ENCODE assay signal across 10 mouse cellular contexts in the genomic region with DNA sequence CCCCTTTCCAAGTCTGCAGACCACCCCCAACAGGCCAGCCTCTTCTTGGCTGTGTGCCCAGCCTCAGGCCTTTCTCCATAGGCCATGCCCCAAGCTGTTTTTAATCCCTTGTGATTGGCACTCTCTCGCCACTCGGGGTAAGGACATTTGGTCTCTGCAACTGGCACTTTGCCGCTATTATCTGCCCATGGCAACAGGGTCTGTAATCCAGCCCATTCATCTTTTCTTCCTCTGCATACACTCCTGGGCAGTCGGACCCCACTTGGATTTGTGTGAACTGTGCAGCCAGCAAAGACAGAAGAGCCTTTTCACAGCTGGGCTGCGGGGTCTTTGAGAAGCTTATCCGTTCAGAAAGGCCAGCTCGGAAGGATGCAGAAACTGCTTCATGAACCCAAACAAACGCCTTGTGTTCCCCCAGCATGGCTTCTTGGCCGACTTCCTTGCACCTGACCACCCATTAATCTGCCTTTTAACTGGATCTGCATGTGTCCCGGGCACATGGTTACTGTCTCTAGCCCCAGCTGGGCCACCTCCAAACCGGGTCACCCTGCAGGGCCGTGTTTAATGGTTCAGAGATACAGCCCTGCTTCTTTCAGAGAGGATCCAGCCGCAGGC.
DNase-seq lines count a peak whose midpoint lies in the region; ATAC-seq and TF ChIP-seq lines count a peak whose summit lies in the region.
"Had no signal": no experiment of that assay in that cellular context is flagged by ENCODE, and none has a peak within 500 bp of the region (broad histone marks: within the 10 kb centered on the region; RNA-seq: fewer than 3 reads in every experiment).

No protein-coding gene starts in this region.

- peak; percentile 32 for DNase-seq in kidney, postnatal 14 days
- DNase-seq in kidney, adult 18-20 months, result no peak
- DNase-seq in cerebellum, postnatal 10 days, result peak; percentile 86 to 93
- peak; percentile 25 for DNase-seq in gastrocnemius, postnatal 10 days
- DNase-seq in left cerebral cortex, postnatal 25 days (ENCODE audit: low spot score in 2 of 2), result peak; percentile 27 to 50
- peak; percentile 28 for DNase-seq in right cerebral cortex, postnatal 25 days
- DNase-seq in heart, adult 2 months, result no peak
- DNase-seq: liver, embryonic 13.5 days had no signal

- TF ChIP-seq POLR2A in heart, adult 2 months (IDR thresholded peaks at IDR 0.05; ENCODE audit: insufficient read depth, low read depth, low read length), result no peak

- no peak for TF ChIP-seq CTCF in heart, adult 2 months (IDR thresholded peaks at IDR 0.05)

- H3K9ac ChIP-seq in heart, adult 2 months (ENCODE audit: low read depth, low read length), result no peak overlapping the region
- H3K9ac ChIP-seq: liver, embryonic 13.5 days had no signal

- no peak overlapping the region for H3K27ac ChIP-seq in heart, adult 2 months
- H3K27ac ChIP-seq: liver, embryonic 13.5 days had no signal

- intact Hi-C loops in left cerebral cortex, postnatal 25 days (cut with DNase I), result loop anchor here (10.0 kb wide), 1 partner anchor 911 kb away; no protein-coding TSS in a partner anchor
- intact Hi-C loops in heart, adult 2 months (cut with DNase I), result no loop called here

- no peaks in the 10 kb centered on the region for H3K4me1 ChIP-seq in heart, adult 2 months (ENCODE audit: control insufficient read depth, insufficient read depth, low read length)

- no peak for TF ChIP-seq EP300 in heart, adult 2 months (IDR thresholded peaks at IDR 0.05; ENCODE audit: insufficient read depth, low read depth, low read length)

- no peak overlapping the region for H3K4me3 ChIP-seq in heart, adult 2 months
- H3K4me3 ChIP-seq: liver, embryonic 13.5 days had no signal

- WGBS in heart, adult 2 months, result 57% methylated on average over 13 of the region's 13 CpGs

- no peak for ATAC-seq in granulocyte monocyte progenitor cell, adult 5-6 weeks (replicated peaks; ENCODE audit: poor library complexity, severe bottlenecking)

- no peaks in the 10 kb centered on the region for H3K79me2 ChIP-seq in heart, adult 2 months (replicated peaks; ENCODE audit: control insufficient read depth, insufficient read depth, low read length)

- H3K36me3 ChIP-seq in heart, adult 2 months (ENCODE audit: control insufficient read depth, insufficient read depth, low read length), result no peaks in the 10 kb centered on the region
- H3K36me3 ChIP-seq: G1E; liver, embryonic 13.5 days had no signal

- H3K27me3 ChIP-seq in heart, adult 2 months (ENCODE audit: control insufficient read depth, insufficient read depth, low read length), result no peaks in the 10 kb centered on the region
- H3K27me3 ChIP-seq: liver, embryonic 13.5 days had no signal

Comparison
In these comparisons a context has a peak if more than half of its experiments do, and no peak if none do; other contexts are left out.
1. DNase-seq: peak in kidney, postnatal 14 days (single experiment), cerebellum, postnatal 10 days (2 of 2), gastrocnemius, postnatal 10 days (single experiment), left cerebral cortex, postnatal 25 days (2 of 2) and right cerebral cortex, postnatal 25 days (single experiment); none in kidney, adult 18-20 months (single experiment) and heart, adult 2 months (0 of 2).